Mouse (Mus musculus): ENCODE measurements around the gene Adh7.

Gene Adh7

DNA sequence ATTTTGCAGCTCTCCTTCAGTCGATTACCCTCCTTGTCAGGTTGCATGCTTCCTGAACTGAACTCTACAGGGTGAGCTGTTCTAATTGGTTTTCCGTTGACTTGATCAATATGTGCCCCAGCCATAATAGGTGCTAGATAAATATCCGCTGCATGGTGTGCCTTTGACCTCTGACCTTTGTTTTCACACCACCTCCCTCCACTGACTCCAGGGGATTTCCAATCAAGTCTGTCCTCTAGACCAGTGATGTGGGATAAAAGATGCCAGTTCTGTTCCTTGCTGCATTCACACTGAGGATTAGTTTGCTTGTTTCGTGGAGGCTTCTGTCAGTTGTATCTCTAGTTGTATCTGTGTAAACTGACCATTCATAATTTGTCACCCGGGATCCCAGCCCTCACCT is 36.6 kb downstream of the Adh7 start:
- no peak for DNase-seq (ENCODE audit: low spot score in 2 of 2)

DNA sequence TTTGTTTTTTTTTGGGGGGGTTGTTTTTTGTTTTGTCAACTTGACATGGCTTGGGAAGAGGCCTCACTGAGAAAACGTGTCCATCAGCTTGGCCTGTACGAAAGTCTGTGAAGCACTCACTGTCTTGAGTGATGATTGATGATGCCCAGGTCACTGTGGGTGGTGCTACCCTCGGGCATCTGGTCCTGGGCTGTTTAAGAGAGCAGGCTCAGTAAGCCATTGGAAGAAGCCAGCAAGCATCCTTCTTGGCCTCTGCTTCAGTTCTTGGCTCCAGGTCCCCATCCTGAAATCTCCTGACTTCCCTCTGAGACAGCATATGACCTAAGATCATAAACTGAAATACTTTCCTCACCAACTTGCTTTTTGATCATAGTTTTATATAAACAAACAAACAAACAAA is 37.8 kb downstream of the Adh7 start:
- DNase-seq (ENCODE audit: low spot score in 2 of 2), result no peak

DNA sequence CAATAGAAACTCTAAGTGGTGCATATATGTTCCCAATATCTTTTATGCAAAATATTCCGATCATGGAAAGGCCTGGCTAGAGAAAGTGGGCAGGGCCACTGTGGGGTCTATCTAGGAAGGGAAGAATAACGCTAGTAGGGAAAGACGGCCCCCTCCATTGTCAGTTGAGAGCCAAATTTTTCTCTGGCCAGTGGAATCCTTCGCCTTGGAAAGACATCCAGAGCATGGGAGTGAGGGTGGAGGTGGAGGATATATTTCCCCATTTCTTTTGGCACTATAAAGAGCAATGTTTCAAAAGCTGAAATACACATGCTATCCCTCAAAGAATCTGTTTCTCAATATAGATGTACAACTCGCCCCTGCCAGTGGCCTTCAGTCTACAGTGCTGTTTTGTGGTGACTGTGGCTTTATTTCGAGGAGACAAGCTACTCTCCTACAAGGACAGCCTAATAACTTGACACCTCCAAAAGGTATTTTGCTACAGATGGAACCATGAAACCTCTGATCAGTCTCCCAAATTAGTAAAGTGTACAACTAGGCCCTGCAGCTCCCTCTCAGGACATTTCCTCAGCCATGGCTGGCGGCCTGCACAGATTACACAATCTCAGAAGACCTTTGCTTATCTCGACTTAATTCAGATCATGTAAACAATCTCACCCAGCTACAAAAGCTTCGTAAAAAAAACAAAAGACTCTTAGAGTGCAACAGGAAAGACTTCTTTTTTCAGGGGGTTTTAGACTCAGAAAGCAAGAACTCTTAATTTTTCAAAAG is 38.4 kb downstream of the Adh7 start:
- DNase-seq (ENCODE audit: low spot score in 2 of 2), result no peak

DNA sequence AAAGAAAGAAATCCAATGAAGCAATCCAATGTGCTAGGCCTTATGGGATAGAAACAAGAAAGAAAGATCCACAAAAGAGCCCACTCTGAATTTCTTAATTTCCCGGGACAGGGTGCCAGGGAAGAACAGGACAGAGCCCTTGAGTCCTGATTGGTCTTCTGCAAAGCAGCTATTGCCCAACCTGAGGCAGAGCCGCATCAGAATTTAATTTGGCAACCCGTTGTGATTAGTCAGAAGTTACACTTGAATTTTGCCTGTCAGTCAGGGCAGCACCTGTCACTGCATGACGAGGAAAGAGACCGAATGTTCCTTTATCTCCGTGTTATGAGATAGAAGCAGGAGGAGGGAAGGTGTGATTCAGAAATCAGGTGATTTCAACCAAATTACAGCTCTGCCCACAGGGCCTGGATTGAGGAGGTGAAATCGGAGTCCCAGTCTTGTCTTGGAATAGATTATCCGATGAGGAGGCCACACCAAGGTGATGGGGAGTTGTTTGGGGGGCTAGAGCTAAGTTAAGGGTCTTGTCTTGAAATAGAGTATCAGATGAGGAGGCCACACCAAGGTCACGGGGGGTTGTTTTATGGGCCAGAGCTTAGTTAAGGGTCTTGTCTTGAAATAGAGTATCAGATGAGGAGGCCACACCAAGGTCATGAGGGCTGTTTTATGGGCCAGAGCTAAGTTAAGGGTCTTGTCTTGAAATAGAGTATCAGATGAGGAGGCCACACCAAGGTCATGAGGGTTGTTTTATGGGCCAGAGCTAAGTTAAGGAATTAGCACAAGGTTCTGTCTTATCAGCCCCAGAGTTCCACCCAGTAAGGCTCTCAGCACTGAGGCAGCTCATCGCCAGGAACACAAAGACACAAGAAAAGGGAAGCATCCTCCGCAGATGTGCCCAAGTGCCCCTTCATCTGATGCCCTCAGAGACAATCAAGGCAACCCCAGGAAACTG is 43.4 kb downstream of the Adh7 start, which contains the start of gene Adh1:
Gene Adh1, plus strand, starts transcription at position 271 of the 949 bp plus-strand sequence.
- DNase-seq (ENCODE audit: low spot score in 2 of 2), result no peak

DNA sequence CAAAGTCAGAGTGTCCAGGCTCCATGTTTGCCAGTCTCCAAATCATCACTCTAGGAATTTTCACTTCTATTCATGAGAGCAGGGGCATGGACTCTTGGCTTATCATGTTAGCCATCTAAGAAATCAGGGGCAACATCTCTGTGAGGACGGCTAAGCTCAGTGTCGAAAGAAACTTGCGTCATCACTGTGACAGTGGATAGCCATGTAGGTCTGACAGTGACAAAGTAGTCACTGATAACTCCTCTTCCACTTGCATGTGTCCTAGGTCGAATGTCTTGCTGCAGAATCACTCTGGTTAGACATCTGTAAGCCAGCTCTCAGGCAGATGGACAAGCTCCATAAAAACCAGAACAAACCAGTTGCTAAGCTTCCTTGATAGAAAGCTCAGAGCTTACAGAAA is 45.0 kb downstream of the Adh7 start:
- no peak for DNase-seq (ENCODE audit: low spot score in 2 of 2)

DNA sequence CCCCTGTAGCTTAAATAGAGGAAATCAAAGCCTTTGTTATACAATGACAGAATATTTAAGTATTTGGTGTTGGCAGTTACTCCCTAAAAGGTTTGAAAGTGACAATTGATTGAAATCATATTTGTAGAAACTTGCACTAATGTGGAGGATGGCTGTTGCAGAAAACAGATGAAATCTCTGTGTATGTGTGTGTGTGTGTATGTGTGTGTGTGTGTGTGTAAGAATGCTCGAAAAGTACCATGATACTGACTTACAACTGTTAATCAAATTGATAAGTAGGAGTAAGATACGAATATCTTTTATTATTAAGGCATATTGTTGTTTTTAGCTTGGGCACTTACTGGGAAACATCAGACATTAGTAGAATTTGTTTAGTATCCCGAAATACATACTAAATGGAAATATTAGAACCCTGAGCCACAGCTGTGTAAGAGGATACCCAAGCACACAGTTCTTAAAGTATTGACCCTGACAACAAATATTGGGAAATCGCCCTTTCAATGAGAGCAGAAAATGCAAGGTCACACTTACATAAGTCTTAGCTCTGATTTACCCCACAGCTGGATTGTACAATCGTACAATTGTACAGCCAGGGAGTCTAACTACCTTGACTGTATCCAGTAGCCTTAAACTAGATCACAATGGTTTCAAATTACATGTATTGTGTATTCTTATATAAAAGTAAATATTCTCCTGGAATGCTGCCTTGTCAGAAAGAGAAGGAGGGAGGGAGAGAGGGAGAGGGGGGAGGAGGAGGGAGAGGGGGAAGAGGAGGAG is 45.8 kb downstream of the Adh7 start:
- no peak for DNase-seq (ENCODE audit: low spot score in 2 of 2)

DNA sequence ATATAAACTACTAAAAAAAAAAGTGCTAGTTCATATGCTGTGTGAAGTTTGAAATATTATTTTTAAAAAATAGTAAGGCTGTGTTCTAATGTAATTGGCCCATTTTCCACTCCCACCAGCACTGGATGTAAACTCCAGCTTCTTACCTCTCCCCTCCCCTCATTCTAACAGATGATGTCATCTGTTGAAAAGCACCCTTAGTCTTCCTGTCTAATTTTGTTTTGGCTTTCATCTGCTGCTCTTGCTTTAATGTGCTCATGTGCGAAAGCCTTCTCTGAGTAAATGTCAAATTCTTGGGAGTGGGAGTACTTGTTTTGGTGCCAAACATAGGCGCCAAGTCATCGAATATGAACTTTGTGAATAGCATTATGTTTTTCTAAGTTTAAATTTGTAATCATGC is 47.1 kb downstream of the Adh7 start:
- DNase-seq (ENCODE audit: low spot score in 2 of 2), result no peak

DNA sequence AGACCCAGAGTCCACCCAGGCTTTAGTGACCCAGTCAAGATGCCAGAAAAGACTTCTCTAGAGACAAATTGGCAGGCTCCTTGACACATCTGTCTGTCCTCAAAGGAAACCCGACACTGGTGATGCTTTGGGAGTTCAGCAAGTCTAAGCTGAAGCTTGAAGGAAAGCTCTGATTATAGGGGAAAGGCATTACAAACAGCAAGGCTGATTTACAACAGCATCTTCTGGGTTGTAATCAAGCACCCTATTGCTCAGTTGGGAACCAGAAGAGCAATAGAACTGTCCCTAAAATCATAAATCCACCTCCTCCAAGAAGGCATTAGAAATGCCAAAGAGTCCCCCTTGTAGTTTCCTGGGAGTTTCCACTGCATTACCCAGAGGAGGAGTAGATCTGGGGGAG is 52.9 kb downstream of the Adh7 start:
- no peak for DNase-seq (ENCODE audit: low spot score in 2 of 2)

DNA sequence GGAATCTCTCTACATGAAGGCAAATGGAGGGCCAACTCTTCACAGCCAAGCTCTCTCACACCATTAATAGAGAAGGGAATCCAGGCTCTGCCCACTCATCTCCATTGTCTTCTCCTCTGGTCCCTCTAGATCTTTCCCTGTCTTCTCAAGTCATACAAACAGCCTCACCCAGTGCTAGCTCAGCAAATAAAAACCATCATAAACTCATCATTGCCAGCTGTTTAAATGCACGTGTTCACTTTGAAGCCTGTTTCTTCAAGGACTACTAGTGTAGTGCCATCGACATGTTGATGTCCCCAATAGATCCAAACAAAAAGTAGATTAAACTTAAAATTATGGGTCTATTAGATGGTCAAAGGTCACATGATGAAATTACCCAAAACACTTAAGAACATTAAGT is 53.7 kb downstream of the Adh7 start:
- no peak for DNase-seq (ENCODE audit: low spot score in 2 of 2)

DNA sequence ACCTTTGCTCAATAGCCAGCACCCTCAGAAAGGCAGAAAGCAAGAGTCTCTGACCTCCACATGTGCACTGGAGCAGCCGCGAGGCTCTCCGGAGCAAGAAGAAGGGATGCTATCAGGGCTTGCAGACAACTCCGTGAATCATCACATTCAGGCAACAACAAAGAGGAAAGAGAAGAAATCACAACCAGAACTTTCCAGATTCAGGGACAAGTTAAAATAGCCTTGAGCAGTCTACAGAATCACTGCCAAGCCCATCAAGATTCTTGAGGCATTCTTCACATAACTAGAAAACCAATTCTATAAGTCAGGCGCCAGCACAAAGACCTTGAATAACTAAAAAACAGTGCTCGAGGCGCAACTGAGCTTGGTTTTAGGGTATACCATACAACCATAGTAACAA is 55.5 kb downstream of the Adh7 start:
- DNase-seq (ENCODE audit: low spot score in 2 of 2), result no peak

DNA sequence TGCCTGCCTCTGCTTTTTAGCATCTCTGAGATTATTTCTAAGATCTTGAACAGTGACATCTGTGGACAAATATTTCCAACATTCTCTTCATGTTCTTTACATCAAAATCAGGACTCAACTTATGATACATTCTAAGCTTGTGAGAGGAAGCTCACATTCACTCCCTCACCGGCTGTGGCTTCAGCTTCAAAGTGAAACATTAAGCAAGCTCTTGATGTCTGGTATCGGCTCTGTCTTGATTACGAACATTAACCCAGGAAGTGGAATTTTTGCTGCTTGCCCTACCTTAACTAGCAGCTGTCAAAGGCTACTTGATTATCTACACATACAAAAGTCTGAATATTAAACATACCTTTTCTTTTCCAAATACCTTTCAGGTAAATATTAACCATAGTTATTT is 57.5 kb downstream of the Adh7 start:
- no peak for DNase-seq (ENCODE audit: low spot score in 2 of 2)

DNA sequence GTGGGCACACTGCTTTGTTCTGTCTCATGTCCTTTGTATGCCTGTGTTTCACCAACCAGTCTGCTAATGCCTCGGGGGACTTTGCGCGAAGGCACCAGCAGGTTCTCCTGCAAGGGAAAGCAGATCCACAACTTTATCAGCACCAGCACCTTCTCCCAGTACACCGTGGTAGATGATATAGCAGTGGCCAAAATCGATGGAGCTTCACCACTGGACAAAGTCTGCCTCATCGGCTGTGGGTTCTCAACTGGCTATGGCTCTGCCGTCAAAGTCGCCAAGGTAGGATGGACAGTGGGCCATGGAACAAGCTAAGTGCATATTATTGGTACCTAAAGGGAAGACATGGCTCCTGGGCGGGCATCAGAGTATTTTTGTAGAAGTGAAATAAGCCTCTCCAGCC is 65.0 kb downstream of the Adh7 start:
- DNase-seq (ENCODE audit: low spot score in 2 of 2), result no peak
